In the genomic region with DNA sequence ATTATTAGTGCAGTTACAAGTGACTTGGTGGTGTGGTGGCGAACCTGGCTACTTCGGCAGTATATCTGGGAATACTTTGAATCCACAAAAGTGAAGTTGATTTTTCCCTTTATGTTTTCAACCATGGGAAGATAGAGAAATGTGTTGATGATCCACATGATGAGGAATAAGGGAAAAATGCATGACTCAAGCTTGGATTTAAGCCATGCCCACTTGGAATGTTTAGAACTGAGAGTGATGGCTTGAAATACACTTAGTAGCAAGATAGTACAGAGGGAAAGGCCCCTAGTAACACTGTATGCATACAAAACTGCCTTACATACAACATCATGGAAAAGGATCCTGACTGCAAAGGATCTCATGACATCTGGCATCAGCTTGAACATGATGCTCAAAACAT, we compare ENCODE assay signal across 51 mouse cellular contexts. TPM values are rescaled to one million over a fixed set of nuclear protein-coding genes. Genes with fewer than 3 reads are reported as not detected.
"Had no signal": no experiment of that assay in that cellular context is flagged by ENCODE, and none has a peak within 500 bp of the region (broad histone marks: within the 10 kb centered on the region; RNA-seq: fewer than 3 reads in every experiment).

No protein-coding gene starts in this region.

- H3K27ac ChIP-seq: heart, embryonic 13.5 days; heart, embryonic 15.5 days; hindbrain, embryonic 10.5 days; hindbrain, embryonic 12.5 days; hindbrain, embryonic 13.5 days; hindbrain, embryonic 14.5 days; hindbrain, embryonic 15.5 days; hindbrain, postnatal 0 days; intestine, embryonic 15.5 days; kidney, embryonic 15.5 days; kidney, postnatal 0 days; layer of hippocampus, adult 2 months; left cerebral cortex, adult 2 months had no signal

- H3K36me3 ChIP-seq: heart, embryonic 12.5 days; heart, embryonic 13.5 days; heart, embryonic 15.5 days; hindbrain, embryonic 10.5 days; hindbrain, embryonic 12.5 days; hindbrain, embryonic 13.5 days; hindbrain, embryonic 15.5 days; intestine, embryonic 15.5 days; kidney, embryonic 15.5 days had no signal

- H3K9ac ChIP-seq: heart, embryonic 12.5 days; heart, embryonic 13.5 days; heart, embryonic 15.5 days; hindbrain, embryonic 12.5 days; hindbrain, embryonic 13.5 days; hindbrain, embryonic 14.5 days; hindbrain, embryonic 15.5 days; intestine, embryonic 15.5 days; kidney, embryonic 15.5 days had no signal

- H3K4me2 ChIP-seq: heart, embryonic 11.5 days; heart, embryonic 12.5 days; heart, embryonic 13.5 days; heart, embryonic 15.5 days; hindbrain, embryonic 12.5 days; hindbrain, embryonic 13.5 days; hindbrain, embryonic 14.5 days; hindbrain, embryonic 15.5 days; intestine, embryonic 15.5 days; kidney, embryonic 15.5 days had no signal

- H3K27me3 ChIP-seq: heart, embryonic 12.5 days; heart, embryonic 13.5 days; heart, embryonic 15.5 days; hindbrain, embryonic 12.5 days; hindbrain, embryonic 13.5 days; hindbrain, embryonic 15.5 days; intestine, embryonic 15.5 days; kidney, embryonic 15.5 days had no signal

- H3K4me1 ChIP-seq: heart, embryonic 12.5 days; heart, embryonic 13.5 days; heart, embryonic 15.5 days; hindbrain, embryonic 10.5 days; hindbrain, embryonic 12.5 days; hindbrain, embryonic 13.5 days; hindbrain, embryonic 15.5 days; intestine, embryonic 15.5 days; kidney, embryonic 15.5 days had no signal

- ATAC-seq: hindbrain, embryonic 16.5 days; hindbrain, postnatal 0 days; inflammation-experienced regulatory T-cells, adult 6 months; intestine, embryonic 15.5 days; intestine, embryonic 16.5 days; intestine, postnatal 0 days had no signal

- H3K9me3 ChIP-seq: heart, embryonic 12.5 days; heart, embryonic 13.5 days; heart, embryonic 15.5 days; hindbrain, embryonic 10.5 days; hindbrain, embryonic 12.5 days; hindbrain, embryonic 13.5 days; hindbrain, embryonic 15.5 days; intestine, embryonic 15.5 days; kidney, embryonic 15.5 days had no signal

- H3K4me3 ChIP-seq: heart, embryonic 12.5 days; heart, embryonic 13.5 days; heart, embryonic 15.5 days; hindbrain, embryonic 10.5 days; hindbrain, embryonic 12.5 days; hindbrain, embryonic 13.5 days; hindbrain, embryonic 15.5 days; intestine, embryonic 15.5 days; kidney, embryonic 15.5 days; layer of hippocampus, adult 2 months; left cerebral cortex, adult 2 months had no signal

- DNase-seq: heart, postnatal 10 days; heart, postnatal 14 days; heart, postnatal 36 days; heart, postnatal 4 days; kidney, adult 11 months; kidney, adult 18-20 months; kidney, adult 2 months; kidney, adult 8-10 months; kidney, postnatal 10 days; kidney, postnatal 14 days; kidney, postnatal 25 days; kidney, postnatal 36 days; kidney, postnatal 4 days; layer of hippocampus, adult 9-11 months; layer of hippocampus, postnatal 36 days had no signal

RNA-seq across cellular contexts. Expression of a gene that starts 8.1 kb away (rescaled TPM):
- total RNA-seq: heart, postnatal 10 days; heart, postnatal 14 days; heart, postnatal 25 days; heart, postnatal 36 days; heart, postnatal 4 days; hematopoietic stem cell, adult 5-6 weeks; hindbrain, postnatal 0 days; layer of hippocampus, adult 18-20 months; layer of hippocampus, adult 2 months; layer of hippocampus, adult 8-10 months; layer of hippocampus, postnatal 10 days; layer of hippocampus, postnatal 14 days; layer of hippocampus, postnatal 25 days; layer of hippocampus, postnatal 36 days; left cerebral cortex, adult 18-20 months; left cerebral cortex, adult 2 months; left cerebral cortex, adult 8-10 months had no signal
- polyA plus RNA-seq: heart, embryonic 11.5 days; heart, embryonic 12.5 days; heart, embryonic 13.5 days; heart, embryonic 14.5 days; heart, embryonic 15.5 days; heart, embryonic 16.5 days; heart, postnatal 0 days; hindbrain, embryonic 10.5 days; hindbrain, embryonic 11.5 days; hindbrain, embryonic 12.5 days; hindbrain, embryonic 13.5 days; hindbrain, embryonic 14.5 days; hindbrain, embryonic 15.5 days; hindbrain, embryonic 16.5 days; hindbrain, postnatal 0 days; intestine, embryonic 14.5 days; intestine, embryonic 15.5 days; intestine, embryonic 16.5 days; intestine, postnatal 0 days; kidney, adult 2 months; kidney, embryonic 14.5 days; kidney, embryonic 15.5 days; kidney, embryonic 16.5 days; kidney, postnatal 0 days; large intestine, adult 2 months had no signal

RNA-seq across cellular contexts. Expression of a gene that starts 12.1 kb away (rescaled TPM):
- total RNA-seq: heart, postnatal 10 days; heart, postnatal 14 days; heart, postnatal 25 days; heart, postnatal 36 days; heart, postnatal 4 days; hematopoietic stem cell, adult 5-6 weeks; hindbrain, postnatal 0 days; layer of hippocampus, adult 18-20 months; layer of hippocampus, adult 2 months; layer of hippocampus, adult 8-10 months; layer of hippocampus, postnatal 10 days; layer of hippocampus, postnatal 14 days; layer of hippocampus, postnatal 25 days; layer of hippocampus, postnatal 36 days; left cerebral cortex, adult 18-20 months; left cerebral cortex, adult 2 months; left cerebral cortex, adult 8-10 months had no signal
- polyA plus RNA-seq: heart, embryonic 11.5 days; heart, embryonic 12.5 days; heart, embryonic 13.5 days; heart, embryonic 14.5 days; heart, embryonic 15.5 days; heart, embryonic 16.5 days; heart, postnatal 0 days; hindbrain, embryonic 10.5 days; hindbrain, embryonic 11.5 days; hindbrain, embryonic 12.5 days; hindbrain, embryonic 13.5 days; hindbrain, embryonic 14.5 days; hindbrain, embryonic 15.5 days; hindbrain, embryonic 16.5 days; hindbrain, postnatal 0 days; intestine, embryonic 14.5 days; intestine, embryonic 15.5 days; intestine, embryonic 16.5 days; intestine, postnatal 0 days; kidney, adult 2 months; kidney, embryonic 14.5 days; kidney, embryonic 15.5 days; kidney, embryonic 16.5 days; kidney, postnatal 0 days; large intestine, adult 2 months had no signal

RNA-seq across cellular contexts. Expression of a gene that starts 27.5 kb away (rescaled TPM):
- total RNA-seq: hematopoietic stem cell, adult 5-6 weeks; hindbrain, postnatal 0 days had no signal
- polyA plus RNA-seq: heart, embryonic 11.5 days; heart, embryonic 12.5 days; heart, embryonic 13.5 days; heart, embryonic 14.5 days; heart, embryonic 15.5 days; heart, postnatal 0 days; hindbrain, embryonic 10.5 days; hindbrain, embryonic 11.5 days; hindbrain, embryonic 12.5 days; hindbrain, embryonic 13.5 days; hindbrain, embryonic 14.5 days; hindbrain, embryonic 15.5 days; hindbrain, embryonic 16.5 days; intestine, embryonic 15.5 days; intestine, embryonic 16.5 days; intestine, postnatal 0 days; kidney, adult 2 months; kidney, embryonic 14.5 days; kidney, embryonic 15.5 days; kidney, embryonic 16.5 days; large intestine, adult 2 months had no signal

RNA-seq across cellular contexts. Expression of a gene that starts 36.9 kb away (rescaled TPM):
- total RNA-seq: heart, postnatal 10 days; heart, postnatal 14 days; heart, postnatal 25 days; heart, postnatal 36 days; heart, postnatal 4 days; hematopoietic stem cell, adult 5-6 weeks; layer of hippocampus, adult 18-20 months; layer of hippocampus, adult 2 months; layer of hippocampus, adult 8-10 months; layer of hippocampus, postnatal 10 days; layer of hippocampus, postnatal 14 days; layer of hippocampus, postnatal 25 days; layer of hippocampus, postnatal 36 days; left cerebral cortex, adult 18-20 months; left cerebral cortex, adult 2 months had no signal
- polyA plus RNA-seq: heart, embryonic 11.5 days; heart, embryonic 12.5 days; heart, embryonic 13.5 days; heart, embryonic 14.5 days; heart, embryonic 15.5 days; heart, embryonic 16.5 days; heart, postnatal 0 days; hindbrain, embryonic 10.5 days; hindbrain, embryonic 12.5 days; inflammation-experienced regulatory T-cells, adult 6 months; intestine, embryonic 14.5 days; intestine, embryonic 15.5 days; intestine, embryonic 16.5 days; intestine, postnatal 0 days; kidney, adult 2 months; kidney, embryonic 14.5 days; kidney, embryonic 15.5 days; kidney, embryonic 16.5 days; kidney, postnatal 0 days; large intestine, adult 2 months had no signal
